Mouse (Mus musculus) limb, embryonic 13.5 days (tissue): Measurements from ENCODE around the gene Epn2. TPM values are rescaled to one million over a fixed set of nuclear protein-coding genes. Genes with fewer than 3 reads are reported as not detected.

Experiments
- ATAC-seq: fragments of 200-750 bp; cut with Nextera tagmentation; 2 replicates; pipeline ENCODE4 v1.8.0; 2017; ENCODE audit warnings: low read depth, moderate number of reproducible peaks, moderate TSS enrichment; ENCODE audit not compliant: low FRiP score
- H3K27ac ChIP-seq: fragments of 300-500 bp; sonication (generic); 2 replicates; pipeline ENCODE4 v1.5.1; 2015; ENCODE audit warnings: inconsistent platforms, mild to moderate bottlenecking, moderate library complexity
- H3K27me3 ChIP-seq: fragments of 300-500 bp; sonication (generic); 2 replicates; pipeline ENCODE4 v1.6.1; 2015; ENCODE audit warnings: mild to moderate bottlenecking, inconsistent platforms
- H3K36me3 ChIP-seq: fragments of 300-500 bp; sonication (generic); 2 replicates; pipeline ENCODE4 v1.6.1; 2015; ENCODE audit warnings: inconsistent platforms, mild to moderate bottlenecking, moderate library complexity
- H3K4me1 ChIP-seq: fragments of 300-500 bp; sonication (generic); 2 replicates; pipeline ENCODE4 v1.6.1; 2015; ENCODE audit warnings: inconsistent platforms
- H3K4me2 ChIP-seq: fragments of 300-500 bp; sonication (generic); replicated peaks from 2 replicates; pipeline ENCODE4 v1.6.1; 2015; ENCODE audit warnings: inconsistent platforms, mild to moderate bottlenecking, moderate library complexity
- H3K4me3 ChIP-seq: fragments of 300-500 bp; sonication (generic); 2 replicates; pipeline ENCODE4 v1.5.1; 2015; ENCODE audit warnings: moderate library complexity, mild to moderate bottlenecking, inconsistent platforms
- H3K9ac ChIP-seq: fragments of 300-500 bp; sonication (generic); 2 replicates; pipeline ENCODE4 v1.6.1; 2015; ENCODE audit warnings: mild to moderate bottlenecking, inconsistent platforms
- H3K9me3 ChIP-seq: fragments of 300-500 bp; sonication (generic); 2 replicates; pipeline ENCODE4 v1.6.1; 2016; ENCODE audit warnings: inconsistent platforms
- WGBS: fragments of 180-500 bp; shearing (Covaris S2); methylation state at CpG from one replicate; pipeline ENCODE4 v1.1.7; 2015; 5-methylcytosine and 5-hydroxymethylcytosine counted together
- polyA plus RNA-seq: library from polyadenylated mRNA; unstranded; fragments of >200 nt; fragmentation: Nextera tagmentation; extraction: Ambion mirVana; gene quantifications from 2 replicates; pipeline ENCODE4 v1.2.1, GENCODE M21; 2015

Epn2 gene
- polyA plus RNA-seq, 1 experiment from 2014 or later = 32.1 TPM

- Histone ChIP-seq H3K4me3 (peak within 1 kb of the TSS; percentile 58), H3K4me2 (peak within 1 kb of the TSS; percentile 95), H3K36me3 (peaks cover 30% of the 10 kb centered on the region), H3K9me3 (no peaks in the 10 kb centered on the region), H3K9ac (peak within 1 kb of the TSS; percentile 85), H3K4me1 (peaks cover 70% of the 10 kb centered on the region), H3K27ac (peak within 1 kb of the TSS; percentile 100), H3K27me3 (no peaks in the 10 kb centered on the region)
- peak; percentile 94 for ATAC-seq
- WGBS = 6% methylated on average over 20 of the region's 20 CpGs
These were observed 94.6 kb downstream of the Epn2 start, which contains the start of gene Mfap4 for GRCm38 (mm10) chr11:61484613-61485540. TSS of gene Mfap4 (plus strand) at chr11:61485431.

- peak; percentile 1; the same call in 1 of the 2 replicates for ATAC-seq
- H3K36me3 ChIP-seq = peaks cover 24% of the 10 kb centered on the region
- H3K9ac ChIP-seq = peak overlapping the region; percentile 61; the same call in 1 of the 2 replicates
- H3K27ac ChIP-seq = peak overlapping the region; percentile 100
- H3K27me3 ChIP-seq = no peaks in the 10 kb centered on the region
- no peaks in the 10 kb centered on the region for H3K9me3 ChIP-seq
- peaks cover 67% of the 10 kb centered on the region for H3K4me1 ChIP-seq
- peak overlapping the region; percentile 95 for H3K4me2 ChIP-seq
- peak overlapping the region; percentile 58 for H3K4me3 ChIP-seq
- WGBS = 4% methylated on average over 10 of the region's 10 CpGs
These were observed 95.3 kb downstream of the Epn2 start for GRCm38 (mm10) chr11:61484256-61484612.

- Histone ChIP-seq H3K9ac (no peak overlapping the region), H3K4me2 (peak overlapping the region; percentile 5; the same call in 1 of the 2 replicates), H3K4me1 (peaks cover 64% of the 10 kb centered on the region), H3K9me3 (no peaks in the 10 kb centered on the region), H3K27ac (peak overlapping the region; percentile 100), H3K27me3 (no peaks in the 10 kb centered on the region), H3K36me3 (peaks cover 15% of the 10 kb centered on the region), H3K4me3 (no peak overlapping the region)
- ATAC-seq = no peak
- 30% methylated on average over 13 of the region's 13 CpGs for WGBS
These were observed 96.2 kb downstream of the Epn2 start for GRCm38 (mm10) chr11:61483226-61483845.

GRCm38 (mm10) chr11:61481239-61482090 lies 98.0 kb downstream of the Epn2 start:
- no peaks in the 10 kb centered on the region for H3K9me3 ChIP-seq
- no peaks in the 10 kb centered on the region for H3K36me3 ChIP-seq
- no peak overlapping the region for H3K4me2 ChIP-seq
- 59% methylated on average over 9 of the region's 9 CpGs for WGBS
- ATAC-seq = no peak
- H3K4me1 ChIP-seq = peaks cover 56% of the 10 kb centered on the region
- no peaks in the 10 kb centered on the region for H3K27me3 ChIP-seq
- no peak overlapping the region for H3K27ac ChIP-seq
- H3K4me3 ChIP-seq = no peak overlapping the region
- H3K9ac ChIP-seq = 0 out of 2 replicates have a peak overlapping the region, but pooled peaks have one; percentile 19

- H3K4me2 ChIP-seq = no peak overlapping the region
- WGBS = 89% methylated on average over 4 of the region's 4 CpGs
- no peak for ATAC-seq
These were observed 100.7 kb downstream of the Epn2 start for GRCm38 (mm10) chr11:61478788-61479187.

GRCm38 (mm10) chr11:61477566-61478508 lies 101.7 kb downstream of the Epn2 start:
- H3K9me3 ChIP-seq = no peaks in the 10 kb centered on the region
- no peaks in the 10 kb centered on the region for H3K36me3 ChIP-seq
- H3K4me1 ChIP-seq = peaks cover 20% of the 10 kb centered on the region
- no peak overlapping the region for H3K27ac ChIP-seq
- 73% methylated on average over 17 of the region's 17 CpGs for WGBS
- peak overlapping the region; percentile 45; the same call in 1 of the 2 replicates for H3K4me2 ChIP-seq
- no peaks in the 10 kb centered on the region for H3K27me3 ChIP-seq
- ATAC-seq = no peak
- no peak overlapping the region for H3K4me3 ChIP-seq
- no peak overlapping the region for H3K9ac ChIP-seq

More at GRCm38 (mm10) chr11:61478788-61479187, 100.7 kb downstream of the Epn2 start:
- Histone ChIP-seq H3K4me3 (no peak overlapping the region), H3K4me1 (peaks cover 29% of the 10 kb centered on the region), H3K27me3 (no peaks in the 10 kb centered on the region), H3K9ac (no peak overlapping the region), H3K9me3 (no peaks in the 10 kb centered on the region), H3K27ac (no peak overlapping the region), H3K36me3 (no peaks in the 10 kb centered on the region)

GRCm38 (mm10) chr11:61476786-61477382 lies 102.6 kb downstream of the Epn2 start:
- H3K4me2 ChIP-seq = peak overlapping the region; percentile 45
- no peaks in the 10 kb centered on the region for H3K36me3 ChIP-seq
- peaks cover 18% of the 10 kb centered on the region for H3K4me1 ChIP-seq
- H3K27ac ChIP-seq = no peak overlapping the region
- H3K27me3 ChIP-seq = no peaks in the 10 kb centered on the region
- no peak overlapping the region for H3K4me3 ChIP-seq
- WGBS = 42% methylated on average over 12 of the region's 12 CpGs
- H3K9ac ChIP-seq = 0 out of 2 replicates have a peak overlapping the region, but pooled peaks have one; percentile 4
- ATAC-seq = no peak
- no peaks in the 10 kb centered on the region for H3K9me3 ChIP-seq

GRCm38 (mm10) chr11:61473630-61474029 lies 105.9 kb downstream of the Epn2 start:
- H3K36me3 ChIP-seq = no peaks in the 10 kb centered on the region
- no peak overlapping the region for H3K4me2 ChIP-seq
- H3K4me1 ChIP-seq = peaks cover 11% of the 10 kb centered on the region
- no peak for ATAC-seq
- no peaks in the 10 kb centered on the region for H3K27me3 ChIP-seq
- no peak overlapping the region for H3K27ac ChIP-seq
- WGBS = 65% methylated on average over 4 of the region's 4 CpGs
- no peak overlapping the region for H3K9ac ChIP-seq
- no peak overlapping the region for H3K4me3 ChIP-seq
- no peaks in the 10 kb centered on the region for H3K9me3 ChIP-seq

- Histone ChIP-seq H3K27me3 (no peaks in the 10 kb centered on the region), H3K4me2 (no peak overlapping the region), H3K9me3 (0 out of 2 replicates have a peak, but pooled peaks cover 5% of the 10 kb centered on the region), H3K36me3 (no peaks in the 10 kb centered on the region), H3K4me3 (no peak overlapping the region), H3K9ac (no peak overlapping the region), H3K27ac (no peak overlapping the region), H3K4me1 (no peaks in the 10 kb centered on the region)
- ATAC-seq = no peak
These were observed 108.6 kb downstream of the Epn2 start for GRCm38 (mm10) chr11:61470880-61471279.

GRCm38 (mm10) chr11:61469317-61469917 lies 110.1 kb downstream of the Epn2 start:
- Histone ChIP-seq H3K27me3 (no peaks in the 10 kb centered on the region), H3K9ac (no peak overlapping the region), H3K4me3 (no peak overlapping the region), H3K4me2 (no peak overlapping the region), H3K4me1 (peaks cover 4% of the 10 kb centered on the region; the same call in 1 of the 2 replicates), H3K36me3 (no peaks in the 10 kb centered on the region), H3K27ac (no peak overlapping the region), H3K9me3 (0 out of 2 replicates have a peak, but pooled peaks cover 5% of the 10 kb centered on the region)
- ATAC-seq = no peak
- 67% methylated on average over 7 of the region's 7 CpGs for WGBS
